Mouse (Mus musculus): ENCODE measurements around the gene Cdc42. TPM values are rescaled to one million over a fixed set of nuclear protein-coding genes. Genes with fewer than 3 reads are reported as not detected.

The Cdc42 gene
- polyA plus RNA-seq, 1 experiment from 2014 or later: 632 TPM

DNA sequence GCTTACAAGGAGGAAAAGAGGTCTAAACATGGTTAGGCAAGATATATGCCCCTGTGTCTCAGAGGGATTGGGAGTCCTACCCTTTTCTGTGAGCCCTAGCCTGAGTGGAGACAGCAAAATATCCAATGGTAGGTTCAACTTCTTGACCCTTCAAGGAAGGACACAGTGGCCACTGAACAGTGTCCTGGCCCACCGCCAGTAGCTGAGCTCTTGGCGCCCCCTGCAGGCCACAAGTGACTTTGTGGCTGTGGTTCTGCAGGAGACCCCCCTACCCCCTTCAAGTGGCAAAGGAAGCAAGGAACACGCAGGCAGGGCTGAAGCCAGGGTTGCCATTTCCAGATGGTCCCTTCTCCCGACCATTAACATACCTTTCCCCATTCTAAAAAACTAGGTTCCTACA is 69.7 kb downstream of the Cdc42 start:
- Histone ChIP-seq H3K9ac (ENCODE audit: low read length) (no peak overlapping the region), H3K9me3 (ENCODE audit: control insufficient read depth, low read length) (no peaks in the 10 kb centered on the region), H3K27ac (ENCODE audit: low read depth) (no peak overlapping the region), H3K4me2 (ENCODE audit: low read length) (no peak overlapping the region), H3K4me3 (ENCODE audit: low read depth, low read length) (no peak overlapping the region), H3K27me3 (replicated peaks; ENCODE audit: control insufficient read depth, insufficient read depth, low read length) (peaks cover 9% of the 10 kb centered on the region), H3K4me1 (replicated peaks; ENCODE audit: control insufficient read depth, insufficient read depth, low read length) (no peaks in the 10 kb centered on the region; the same call in 1 of the 2 replicates), H3K36me3 (ENCODE audit: control insufficient read depth, insufficient read depth, low read length) (no peaks in the 10 kb centered on the region)
- DNase-seq (ENCODE audit: low spot score) (peak; percentile 75), ATAC-seq (replicated peaks; ENCODE audit: low FRiP score, low TSS enrichment, low read depth) (no peak)
- 6% methylated on average over 4 of the region's 4 CpGs for WGBS

DNA sequence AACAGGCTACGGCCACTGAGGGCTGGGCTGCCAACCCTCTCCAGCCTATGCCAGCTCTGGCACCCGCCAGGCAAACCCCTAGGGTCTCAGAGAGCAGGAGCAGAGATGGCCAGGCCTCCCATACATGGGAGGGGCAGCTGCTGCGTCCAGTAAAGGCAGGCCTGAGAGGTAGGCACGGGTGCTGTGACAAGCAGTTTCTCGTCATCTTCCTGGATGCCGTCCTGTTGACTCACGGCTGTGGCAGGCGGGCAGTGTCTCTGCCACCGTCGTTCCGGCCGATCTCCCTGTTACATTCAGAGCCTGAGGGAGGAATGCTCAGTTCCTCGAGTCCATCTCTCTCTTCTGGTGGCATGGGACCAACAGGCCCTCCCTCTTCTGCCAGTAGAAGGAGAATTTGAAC is 70.3 kb downstream of the Cdc42 start:
- Histone ChIP-seq H3K27ac (ENCODE audit: low read depth) (no peak overlapping the region), H3K36me3 (ENCODE audit: control insufficient read depth, insufficient read depth, low read length) (no peaks in the 10 kb centered on the region), H3K4me1 (replicated peaks; ENCODE audit: control insufficient read depth, insufficient read depth, low read length) (no peaks in the 10 kb centered on the region; the same call in 1 of the 2 replicates), H3K9ac (ENCODE audit: low read length) (no peak overlapping the region), H3K27me3 (replicated peaks; ENCODE audit: control insufficient read depth, insufficient read depth, low read length) (peaks cover 9% of the 10 kb centered on the region), H3K9me3 (ENCODE audit: control insufficient read depth, low read length) (no peaks in the 10 kb centered on the region), H3K4me3 (ENCODE audit: low read depth, low read length) (no peak overlapping the region), H3K4me2 (ENCODE audit: low read length) (no peak overlapping the region)
- 76% methylated on average over 13 of the region's 13 CpGs for WGBS
- no peak for ATAC-seq (replicated peaks; ENCODE audit: low FRiP score, low TSS enrichment, low read depth)
- no peak for DNase-seq (ENCODE audit: low spot score)

DNA sequence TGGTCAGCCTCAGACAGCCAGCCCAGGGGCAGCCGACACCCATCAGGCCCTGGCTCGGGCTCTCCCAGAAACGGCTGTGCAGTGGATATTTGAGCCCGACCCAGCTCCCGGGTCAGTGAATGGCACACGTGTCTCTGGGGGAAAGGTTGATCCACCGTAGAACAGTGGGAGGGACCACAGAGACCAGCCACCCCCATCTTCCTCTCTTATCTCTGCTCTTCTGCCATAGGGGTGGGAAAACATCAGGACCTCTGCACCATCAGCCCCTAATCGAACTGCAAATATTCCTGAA is 70.9 kb downstream of the Cdc42 start:
- DNase-seq (ENCODE audit: low spot score) (no peak), ATAC-seq (replicated peaks; ENCODE audit: low FRiP score, low TSS enrichment, low read depth) (no peak)
- H3K4me3 ChIP-seq (ENCODE audit: low read depth, low read length): no peak overlapping the region
- H3K27me3 ChIP-seq (replicated peaks; ENCODE audit: control insufficient read depth, insufficient read depth, low read length): peaks cover 9% of the 10 kb centered on the region
- WGBS: 43% methylated on average over 8 of the region's 8 CpGs
- no peak overlapping the region for H3K9ac ChIP-seq (ENCODE audit: low read length)
- H3K36me3 ChIP-seq (ENCODE audit: control insufficient read depth, insufficient read depth, low read length): no peaks in the 10 kb centered on the region
- no peak overlapping the region for H3K27ac ChIP-seq (ENCODE audit: low read depth)
- no peaks in the 10 kb centered on the region for H3K9me3 ChIP-seq (ENCODE audit: control insufficient read depth, low read length)
- no peaks in the 10 kb centered on the region; the same call in 1 of the 2 replicates for H3K4me1 ChIP-seq (replicated peaks; ENCODE audit: control insufficient read depth, insufficient read depth, low read length)
- no peak overlapping the region for H3K4me2 ChIP-seq (ENCODE audit: low read length)

DNA sequence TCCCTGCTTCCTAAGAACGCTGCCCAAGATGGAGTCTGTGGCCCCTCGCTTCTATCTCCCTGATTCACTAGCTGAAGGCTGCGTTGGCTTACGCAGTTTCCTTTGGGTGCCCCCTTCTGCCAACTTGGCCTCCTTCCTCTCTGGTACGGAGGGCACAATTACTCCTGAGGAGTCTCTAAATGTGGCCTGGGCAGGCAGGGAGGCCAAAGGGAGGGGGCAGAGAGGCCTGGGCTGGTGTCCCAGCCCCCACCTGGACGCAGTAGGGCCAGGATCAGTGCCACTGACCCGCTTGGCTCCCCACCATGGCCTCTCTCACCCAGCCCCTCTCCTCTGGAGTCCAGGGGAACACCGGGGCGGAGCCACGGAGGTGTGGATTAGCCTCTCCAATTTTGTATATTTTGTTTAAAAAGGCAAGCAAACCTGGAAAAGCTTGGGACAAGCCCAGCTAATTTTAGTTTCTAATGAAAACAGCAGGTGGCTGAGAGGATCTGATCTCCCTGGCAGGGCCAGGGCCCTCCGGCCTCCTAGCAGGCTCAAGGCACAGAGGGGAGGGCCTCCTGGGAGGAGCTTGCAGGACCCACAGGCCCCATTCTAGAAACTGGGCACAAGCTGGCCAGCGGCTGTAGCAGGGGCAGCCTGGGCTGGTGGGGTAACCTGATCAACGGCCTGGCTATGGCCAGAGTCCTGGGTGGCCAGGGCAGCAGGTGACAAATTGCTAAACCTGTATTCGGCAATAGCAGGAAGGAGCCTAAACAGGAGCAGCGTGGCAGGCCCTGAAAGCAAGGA is 71.5 kb downstream of the Cdc42 start:
- no peak for ATAC-seq (replicated peaks; ENCODE audit: low FRiP score, low TSS enrichment, low read depth)
- peaks cover 10% of the 10 kb centered on the region for H3K27me3 ChIP-seq (replicated peaks; ENCODE audit: control insufficient read depth, insufficient read depth, low read length)

DNA sequence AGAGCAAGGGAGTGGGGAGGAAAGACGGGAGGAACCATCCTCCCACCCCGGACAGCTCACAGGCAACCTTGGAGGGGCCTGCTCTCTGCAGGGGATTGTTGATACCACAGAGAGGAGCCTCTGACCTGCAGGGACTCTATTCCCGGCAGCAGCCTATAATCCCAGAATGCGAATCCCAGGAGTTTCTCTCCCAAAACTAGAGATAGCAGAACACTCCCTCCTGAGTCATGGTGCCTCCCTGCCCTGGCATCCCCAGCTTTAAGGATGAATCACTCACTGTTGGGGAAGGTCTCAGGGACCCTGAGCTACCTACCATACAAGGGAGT is 74.2 kb downstream of the Cdc42 start:
- WGBS: 13% methylated on average over 4 of the region's 4 CpGs
- Histone ChIP-seq H3K27ac (ENCODE audit: low read depth) (no peak overlapping the region), H3K36me3 (ENCODE audit: control insufficient read depth, insufficient read depth, low read length) (no peaks in the 10 kb centered on the region), H3K9ac (ENCODE audit: low read length) (no peak overlapping the region), H3K4me3 (ENCODE audit: low read depth, low read length) (no peak overlapping the region), H3K4me2 (ENCODE audit: low read length) (no peak overlapping the region), H3K27me3 (replicated peaks; ENCODE audit: control insufficient read depth, insufficient read depth, low read length) (peaks cover 37% of the 10 kb centered on the region), H3K4me1 (replicated peaks; ENCODE audit: control insufficient read depth, insufficient read depth, low read length) (no peaks in the 10 kb centered on the region; the same call in 1 of the 2 replicates), H3K9me3 (ENCODE audit: control insufficient read depth, low read length) (no peaks in the 10 kb centered on the region)
- DNase-seq (ENCODE audit: low spot score) (no peak), ATAC-seq (replicated peaks; ENCODE audit: low FRiP score, low TSS enrichment, low read depth) (no peak)

More for the DNA sequence above, 71.5 kb downstream of the Cdc42 start:
- Histone ChIP-seq H3K36me3 (ENCODE audit: control insufficient read depth, insufficient read depth, low read length) (no peaks in the 10 kb centered on the region), H3K9me3 (ENCODE audit: control insufficient read depth, low read length) (no peaks in the 10 kb centered on the region), H3K4me2 (ENCODE audit: low read length) (no peak overlapping the region), H3K4me3 (ENCODE audit: low read depth, low read length) (no peak overlapping the region), H3K27ac (ENCODE audit: low read depth) (no peak overlapping the region), H3K9ac (ENCODE audit: low read length) (no peak overlapping the region), H3K4me1 (replicated peaks; ENCODE audit: control insufficient read depth, insufficient read depth, low read length) (no peaks in the 10 kb centered on the region; the same call in 1 of the 2 replicates)
- 78% methylated on average over 15 of the region's 15 CpGs for WGBS
- DNase-seq (ENCODE audit: low spot score): no peak

DNA sequence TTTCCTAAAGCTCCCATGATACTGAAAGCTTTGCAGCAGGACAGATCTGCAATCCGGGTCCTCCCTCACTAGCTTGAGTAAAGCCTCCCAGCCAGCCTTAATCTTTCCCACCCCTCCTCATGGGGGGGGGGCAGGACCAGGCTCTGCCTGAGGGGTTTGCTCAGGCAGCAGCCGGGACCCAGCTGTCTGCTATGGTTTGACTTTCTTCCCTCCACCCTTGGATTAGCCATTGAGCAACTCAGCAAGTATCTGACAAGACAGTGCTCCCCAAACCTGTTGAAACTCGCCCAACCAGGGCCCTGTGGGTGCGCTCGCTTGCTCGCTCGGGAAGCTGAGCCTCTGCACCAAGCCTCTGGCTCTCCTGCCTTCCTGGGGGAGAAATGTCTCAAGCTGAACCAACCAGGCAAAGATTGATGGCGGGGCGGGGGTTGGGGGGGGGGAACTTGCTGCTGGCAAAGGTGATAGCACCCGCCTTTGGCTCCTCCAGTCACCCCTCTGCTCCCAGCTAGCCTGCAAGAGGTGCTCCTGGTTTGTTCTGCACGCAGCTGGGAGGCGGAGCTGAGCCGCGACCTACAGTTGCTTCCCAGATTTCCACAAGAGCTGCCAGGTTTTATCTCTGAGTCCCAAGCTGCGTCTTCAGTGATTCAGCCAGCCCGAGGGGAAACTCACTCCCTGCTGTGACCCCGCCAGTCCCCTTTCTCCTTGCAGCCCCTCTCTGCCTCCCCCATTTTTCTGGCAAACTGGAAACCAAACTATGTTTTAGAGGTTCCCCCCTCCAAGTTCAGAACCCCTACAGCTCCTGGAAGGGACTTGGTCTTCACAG is 74.7 kb downstream of the Cdc42 start:
- H3K4me3 ChIP-seq (ENCODE audit: low read depth, low read length): no peak overlapping the region
- H3K4me2 ChIP-seq (ENCODE audit: low read length): no peak overlapping the region
- H3K9ac ChIP-seq (ENCODE audit: low read length): no peak overlapping the region
- ATAC-seq (replicated peaks; ENCODE audit: low FRiP score, low TSS enrichment, low read depth): no peak
- no peak for DNase-seq (ENCODE audit: low spot score)
- no peak overlapping the region for H3K27ac ChIP-seq (ENCODE audit: low read depth)
- WGBS: 20% methylated on average over 15 of the region's 17 CpGs
- H3K36me3 ChIP-seq (ENCODE audit: control insufficient read depth, insufficient read depth, low read length): no peaks in the 10 kb centered on the region
- no peaks in the 10 kb centered on the region for H3K9me3 ChIP-seq (ENCODE audit: control insufficient read depth, low read length)
- H3K27me3 ChIP-seq (replicated peaks; ENCODE audit: control insufficient read depth, insufficient read depth, low read length): peaks cover 43% of the 10 kb centered on the region
- H3K4me1 ChIP-seq (replicated peaks; ENCODE audit: control insufficient read depth, insufficient read depth, low read length): peaks cover 1% of the 10 kb centered on the region; the same call in 1 of the 2 replicates

DNA sequence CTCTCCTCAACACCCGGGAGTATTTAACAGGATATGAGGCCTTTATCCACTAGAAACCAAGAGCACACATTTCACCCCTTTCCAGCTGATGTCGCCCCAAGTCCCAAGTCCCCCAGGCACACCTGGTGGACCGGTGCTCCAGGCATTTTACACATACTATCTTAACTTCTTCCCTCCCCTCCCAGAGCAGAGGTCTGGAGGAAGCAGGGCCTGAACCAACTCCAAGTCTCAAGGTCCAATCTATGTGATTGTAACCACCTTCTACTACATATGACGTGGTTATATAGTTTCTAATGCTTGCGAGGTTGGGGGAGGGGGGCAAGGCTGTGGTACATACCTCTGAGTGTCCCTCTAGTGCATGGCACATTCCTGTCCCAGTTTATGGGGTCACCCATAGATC is 75.4 kb downstream of the Cdc42 start:
- Histone ChIP-seq H3K36me3 (ENCODE audit: control insufficient read depth, insufficient read depth, low read length) (no peaks in the 10 kb centered on the region), H3K4me2 (ENCODE audit: low read length) (no peak overlapping the region), H3K27ac (ENCODE audit: low read depth) (no peak overlapping the region), H3K4me3 (ENCODE audit: low read depth, low read length) (no peak overlapping the region), H3K4me1 (replicated peaks; ENCODE audit: control insufficient read depth, insufficient read depth, low read length) (peaks cover 3% of the 10 kb centered on the region; the same call in 1 of the 2 replicates), H3K27me3 (replicated peaks; ENCODE audit: control insufficient read depth, insufficient read depth, low read length) (peaks cover 47% of the 10 kb centered on the region), H3K9ac (ENCODE audit: low read length) (no peak overlapping the region), H3K9me3 (ENCODE audit: control insufficient read depth, low read length) (no peaks in the 10 kb centered on the region)
- no peak for ATAC-seq (replicated peaks; ENCODE audit: low FRiP score, low TSS enrichment, low read depth)
- no peak for DNase-seq (ENCODE audit: low spot score)
- WGBS: 83% methylated on average over 5 of the region's 5 CpGs

DNA sequence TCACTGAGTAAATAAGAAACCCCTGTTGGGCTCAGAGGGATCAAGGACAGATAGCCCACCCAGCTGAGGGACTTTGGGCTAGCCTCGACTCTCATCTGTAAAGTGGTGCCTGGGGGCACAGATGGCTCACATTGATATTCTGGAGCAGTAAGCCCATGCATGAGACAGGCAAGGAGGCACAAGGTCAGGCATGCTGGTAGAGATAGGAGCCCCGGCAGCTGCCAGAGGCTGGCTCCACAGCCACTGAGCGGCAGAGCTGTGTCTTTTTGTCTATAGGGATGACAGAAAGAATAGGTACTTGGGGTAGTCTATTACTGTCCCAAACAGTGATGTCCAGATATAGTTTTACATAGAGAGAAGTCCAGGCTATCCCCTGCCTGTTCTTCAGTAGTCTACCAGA is 76.2 kb downstream of the Cdc42 start:
- H3K27ac ChIP-seq (ENCODE audit: low read depth): no peak overlapping the region
- peaks cover 54% of the 10 kb centered on the region for H3K27me3 ChIP-seq (replicated peaks; ENCODE audit: control insufficient read depth, insufficient read depth, low read length)

More for the DNA sequence above, 76.2 kb downstream of the Cdc42 start:
- H3K36me3 ChIP-seq (ENCODE audit: control insufficient read depth, insufficient read depth, low read length): no peaks in the 10 kb centered on the region
- 94% methylated on average over 3 of the region's 3 CpGs for WGBS
- H3K9me3 ChIP-seq (ENCODE audit: control insufficient read depth, low read length): no peaks in the 10 kb centered on the region
- DNase-seq (ENCODE audit: low spot score) (no peak), ATAC-seq (replicated peaks; ENCODE audit: low FRiP score, low TSS enrichment, low read depth) (no peak)
- no peak overlapping the region for H3K9ac ChIP-seq (ENCODE audit: low read length)
- no peak overlapping the region for H3K4me3 ChIP-seq (ENCODE audit: low read depth, low read length)
- peaks cover 6% of the 10 kb centered on the region; the same call in 1 of the 2 replicates for H3K4me1 ChIP-seq (replicated peaks; ENCODE audit: control insufficient read depth, insufficient read depth, low read length)
- H3K4me2 ChIP-seq (ENCODE audit: low read length): no peak overlapping the region

All from intestine, embryonic 14.5 days (tissue).